Mouse (Mus musculus) erythroblast, embryonic 14.5 days (primary cell): ENCODE measurements at regions not wholly inside any gene's neighbourhood (a gene's known extent, or its start where the extent isn't known, plus 50 kb on each side); places are given as distances from the start of the nearest gene placed in this dataset.
"Not testable (repeated sequence)": the region's sequence is repeated elsewhere in the genome, so short reads cannot be mapped to it uniquely, and the experiment has no call there.

Experiments used
- H3K27me3 ChIP-seq: 2 replicates; pipeline ENCODE4 v1.6.1; 2012; ENCODE audit warnings: inconsistent platforms; ENCODE audit not compliant: control insufficient read depth
- H3K36me3 ChIP-seq: 2 replicates; pipeline ENCODE4 v1.6.1; 2012; ENCODE audit warnings: mild to moderate bottlenecking, inconsistent platforms; ENCODE audit not compliant: control insufficient read depth
- H3K4me1 ChIP-seq: 2 replicates; pipeline ENCODE4 v1.6.1; 2012; ENCODE audit warnings: inconsistent platforms; ENCODE audit not compliant: control insufficient read depth
- H3K4me3 ChIP-seq: replicated peaks from 2 replicates; pipeline ENCODE3; 2012; ENCODE audit warnings: moderate library complexity, mild to moderate bottlenecking, inconsistent platforms
- H3K9me3 ChIP-seq: 2 replicates; pipeline ENCODE4 v1.6.1; 2012; ENCODE audit warnings: low read length, inconsistent platforms, mixed read lengths; ENCODE audit not compliant: control insufficient read depth
- GATA1 ChIP-seq: IDR thresholded peaks from 2 replicates; pipeline ENCODE4 v1.6.1; 2012; ENCODE audit warnings: low read length, inconsistent platforms, mixed read lengths
- TAL1 ChIP-seq: IDR thresholded peaks from 3 replicates; pipeline ENCODE4 v1.6.1; 2012; ENCODE audit warnings: low read length, inconsistent platforms, mixed read lengths

DNA sequence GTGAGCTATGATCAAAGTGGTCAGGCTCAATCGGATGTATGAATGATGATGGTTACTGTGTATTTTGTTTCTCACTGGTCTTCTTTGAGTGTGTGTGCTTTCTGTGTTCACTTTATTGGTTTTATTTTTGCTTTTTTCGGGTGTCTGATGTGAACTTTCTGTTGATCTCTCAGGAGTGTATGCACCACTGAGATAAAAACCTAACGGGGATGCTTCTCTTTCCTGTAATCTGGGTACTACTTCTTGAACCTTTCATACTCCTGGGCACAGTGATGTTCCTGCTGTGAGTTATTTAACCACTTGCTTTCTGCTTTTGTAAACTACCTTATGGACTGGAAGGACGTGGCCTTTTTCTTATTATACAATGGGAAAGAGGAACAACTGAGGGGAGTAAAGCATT is 133.6 kb downstream of the Zxdb start:
- H3K36me3 ChIP-seq: no peaks in the 10 kb centered on the region
- H3K4me3 ChIP-seq: no peak overlapping the region

DNA sequence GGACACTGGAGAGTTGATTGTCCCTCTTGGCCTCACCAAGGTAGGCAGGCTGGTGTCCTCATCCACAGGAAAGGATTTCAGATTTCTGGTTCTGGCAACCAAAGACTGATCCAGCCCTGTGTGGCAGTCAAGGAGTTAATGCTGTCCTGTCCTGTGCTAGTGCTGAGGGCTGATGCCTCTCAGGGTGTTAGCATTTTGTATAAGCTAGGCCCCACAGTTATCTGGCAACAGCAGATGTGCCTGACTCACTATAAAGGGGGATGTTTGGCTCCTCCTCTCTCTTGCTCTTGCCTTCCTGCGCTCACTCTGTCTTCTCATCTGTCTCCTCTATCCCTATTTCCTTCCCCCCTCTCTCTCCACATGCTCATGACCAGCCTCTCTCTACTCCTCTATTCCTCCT is 138.8 kb downstream of the Zxdb start:
- H3K4me1 ChIP-seq: peaks cover 68% of the 10 kb centered on the region
- H3K4me3 ChIP-seq: peak overlapping the region; percentile 60

More for the DNA sequence above, 133.6 kb downstream of the Zxdb start:
- Histone ChIP-seq H3K9me3 (no peaks in the 10 kb centered on the region), H3K4me1 (peaks cover 40% of the 10 kb centered on the region), H3K27me3 (0 out of 2 replicates have a peak, but pooled peaks cover 3% of the 10 kb centered on the region)
- TF ChIP-seq GATA1 (no peak), TAL1 (no peak)

GRCm38 (mm10) chrX:94865531-94866502 is 141.4 kb downstream of the Zxdb start:
- Histone ChIP-seq H3K9me3 (no peaks in the 10 kb centered on the region), H3K36me3 (no peaks in the 10 kb centered on the region)
- TF ChIP-seq TAL1 (no peak), GATA1 (no peak)

More for the DNA sequence above, 138.8 kb downstream of the Zxdb start:
- peaks cover 4% of the 10 kb centered on the region; the same call in 1 of the 2 replicates for H3K27me3 ChIP-seq
- TF ChIP-seq TAL1: peak; percentile 88
- peak; percentile 71 for TF ChIP-seq GATA1
- no peaks in the 10 kb centered on the region for H3K36me3 ChIP-seq
- no peaks in the 10 kb centered on the region for H3K9me3 ChIP-seq

DNA sequence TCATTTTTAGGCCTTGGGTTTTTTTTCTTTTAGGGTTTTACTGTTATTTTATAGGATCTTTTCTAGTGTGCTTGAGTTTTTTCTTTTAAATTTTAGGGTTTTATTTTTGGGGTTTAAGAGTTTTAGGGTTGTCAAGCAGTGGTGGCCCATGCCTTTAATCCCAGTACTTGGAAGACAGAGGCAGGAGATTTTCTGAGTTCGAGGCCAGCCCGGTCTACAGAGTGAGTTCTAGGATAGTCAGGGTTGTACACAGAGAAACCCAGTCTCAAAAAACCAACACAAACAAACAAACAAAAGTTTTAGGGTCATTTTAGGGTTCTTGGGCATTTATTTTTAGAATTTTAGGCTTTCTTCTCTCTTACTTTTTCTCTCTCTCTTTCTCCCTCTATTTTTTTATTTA is 142.9 kb downstream of the Spin4 start:
- H3K4me1 ChIP-seq, H3K9me3 ChIP-seq, H3K27me3 ChIP-seq, H3K36me3 ChIP-seq, H3K4me3 ChIP-seq: not testable (repeated sequence)

More at GRCm38 (mm10) chrX:94865531-94866502, 141.4 kb downstream of the Zxdb start:
- Histone ChIP-seq H3K4me3 (peak overlapping the region; percentile 60), H3K27me3 (peaks cover 2% of the 10 kb centered on the region; the same call in 1 of the 2 replicates), H3K4me1 (peaks cover 65% of the 10 kb centered on the region)
